Mouse (Mus musculus): ENCODE data around the gene Gfpt1. TPM values are rescaled to one million over a fixed set of nuclear protein-coding genes. Genes with fewer than 3 reads are reported as not detected.
A peak's percentile ranks its signal among the peaks of the same experiment; 100 is the strongest.
"Not testable (repeated sequence)": the region's sequence is repeated elsewhere in the genome, so short reads cannot be mapped to it uniquely, and the experiment has no call there.

The Gfpt1 gene
- polyA plus RNA-seq, 1 experiment from 2014 or later = 16.4 TPM

DNA sequence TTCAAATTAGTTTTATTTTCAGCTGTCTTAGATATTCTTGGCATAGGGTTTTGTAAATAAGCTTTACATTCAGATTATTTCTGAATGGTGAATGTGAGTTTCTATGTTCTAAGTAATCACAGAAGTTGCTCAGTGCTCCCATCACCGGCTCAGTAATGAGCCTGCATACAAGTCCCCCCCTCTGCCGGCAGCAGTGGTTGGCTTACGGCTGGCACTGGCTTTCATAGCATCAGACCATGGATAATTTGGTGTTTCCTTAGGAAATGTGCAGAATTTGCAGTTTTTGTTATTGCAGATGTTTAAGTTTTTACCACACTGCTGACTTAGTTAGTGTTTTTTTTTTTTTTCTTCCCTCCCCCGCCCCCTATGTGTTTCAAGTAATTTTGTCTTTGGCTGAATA is 36.8 kb downstream of the Gfpt1 start:
- Histone ChIP-seq H3K36me3 (peaks cover 44% of the 10 kb centered on the region), H3K4me1 (no peaks in the 10 kb centered on the region), H3K4me3 (no peak overlapping the region), H3K27ac (no peak overlapping the region), H3K4me2 (replicated peaks) (no peak overlapping the region), H3K9me3 (no peaks in the 10 kb centered on the region), H3K9ac (no peak overlapping the region), H3K27me3 (replicated peaks) (no peaks in the 10 kb centered on the region)
- no peak for ATAC-seq (ENCODE audit: low FRiP score, low read depth)
- 76% methylated on average over 4 of the region's 4 CpGs for WGBS

DNA sequence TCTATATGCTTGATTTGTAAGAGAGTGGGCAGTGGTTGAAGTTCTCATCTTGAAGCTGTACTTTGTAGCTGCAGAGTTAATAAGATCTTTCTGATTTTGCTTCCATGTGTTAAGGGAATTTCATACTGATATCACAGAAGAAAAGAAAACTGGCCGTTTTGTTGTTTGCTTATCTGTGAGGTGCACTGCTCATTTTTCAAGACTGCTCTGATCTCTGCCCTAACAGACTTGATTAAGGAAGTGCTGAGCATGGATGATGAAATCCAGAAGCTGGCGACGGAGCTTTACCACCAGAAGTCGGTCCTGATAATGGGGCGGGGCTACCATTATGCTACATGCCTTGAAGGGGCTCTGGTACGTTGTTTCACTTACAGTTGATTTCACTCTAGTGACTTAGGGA is 42.4 kb downstream of the Gfpt1 start:
- no peak for ATAC-seq (ENCODE audit: low FRiP score, low read depth)
- no peak overlapping the region for H3K9ac ChIP-seq
- no peak overlapping the region for H3K27ac ChIP-seq
- no peaks in the 10 kb centered on the region for H3K9me3 ChIP-seq
- H3K4me3 ChIP-seq = no peak overlapping the region
- no peaks in the 10 kb centered on the region for H3K27me3 ChIP-seq (replicated peaks)
- H3K36me3 ChIP-seq = peaks cover 62% of the 10 kb centered on the region
- no peaks in the 10 kb centered on the region for H3K4me1 ChIP-seq
- WGBS = 87% methylated on average over 6 of the region's 6 CpGs
- no peak overlapping the region for H3K4me2 ChIP-seq (replicated peaks)

DNA sequence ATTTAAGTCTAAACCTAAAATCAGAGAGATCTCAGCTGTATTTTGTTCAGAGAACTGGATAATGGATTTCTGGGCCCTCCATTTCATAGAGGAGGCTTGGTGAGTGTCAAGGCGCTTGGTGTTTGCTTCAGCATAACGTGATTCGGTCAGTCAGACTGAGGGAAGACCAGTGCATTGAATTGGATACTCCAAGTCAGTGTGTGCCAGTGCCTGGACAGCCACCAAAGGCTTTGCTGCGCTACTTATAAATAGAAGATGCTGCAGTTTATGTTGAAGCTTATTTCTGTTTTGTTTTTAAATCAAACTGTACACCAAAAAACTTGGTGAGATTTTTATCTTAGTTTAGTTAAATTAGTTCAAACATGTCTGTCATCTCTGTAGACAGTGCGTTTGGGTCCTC is 45.7 kb downstream of the Gfpt1 start:
- no peak overlapping the region for H3K9ac ChIP-seq
- H3K4me1 ChIP-seq = no peaks in the 10 kb centered on the region
- H3K27ac ChIP-seq = no peak overlapping the region
- H3K4me3 ChIP-seq = no peak overlapping the region
- peaks cover 56% of the 10 kb centered on the region for H3K36me3 ChIP-seq
- no peak for ATAC-seq (ENCODE audit: low FRiP score, low read depth)
- no peaks in the 10 kb centered on the region for H3K9me3 ChIP-seq
- WGBS = 93% methylated on average over 5 of the region's 5 CpGs
- H3K27me3 ChIP-seq (replicated peaks) = no peaks in the 10 kb centered on the region
- no peak overlapping the region for H3K4me2 ChIP-seq (replicated peaks)

DNA sequence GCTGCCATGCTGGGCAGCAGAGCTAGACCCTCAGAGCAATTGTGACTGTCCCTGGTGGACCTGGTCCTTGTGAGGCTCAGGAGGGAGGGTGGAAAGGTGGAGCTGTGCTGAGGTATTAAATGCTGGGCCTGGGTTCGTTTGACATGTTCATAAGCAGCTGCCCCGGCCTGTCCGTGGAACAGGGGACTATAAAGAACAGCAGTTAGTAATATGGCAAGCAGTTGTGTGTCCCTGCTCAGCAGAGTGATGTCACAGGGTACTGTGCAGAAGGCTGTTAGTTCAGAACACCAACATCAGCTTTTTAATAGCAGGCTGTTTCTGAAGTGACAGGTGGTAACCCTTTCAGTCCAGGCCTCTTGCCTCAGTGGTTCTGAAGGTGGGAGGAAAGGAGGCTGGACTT is 48.2 kb downstream of the Gfpt1 start:
- no peak overlapping the region for H3K27ac ChIP-seq
- H3K27me3 ChIP-seq (replicated peaks) = no peaks in the 10 kb centered on the region
- no peak overlapping the region for H3K9ac ChIP-seq
- ATAC-seq (ENCODE audit: low FRiP score, low read depth) = no peak
- H3K9me3 ChIP-seq = no peaks in the 10 kb centered on the region
- H3K4me2 ChIP-seq (replicated peaks) = no peak overlapping the region
- 94% methylated on average over 3 of the region's 3 CpGs for WGBS
- H3K4me1 ChIP-seq = no peaks in the 10 kb centered on the region
- peaks cover 31% of the 10 kb centered on the region for H3K36me3 ChIP-seq
- H3K4me3 ChIP-seq = no peak overlapping the region

DNA sequence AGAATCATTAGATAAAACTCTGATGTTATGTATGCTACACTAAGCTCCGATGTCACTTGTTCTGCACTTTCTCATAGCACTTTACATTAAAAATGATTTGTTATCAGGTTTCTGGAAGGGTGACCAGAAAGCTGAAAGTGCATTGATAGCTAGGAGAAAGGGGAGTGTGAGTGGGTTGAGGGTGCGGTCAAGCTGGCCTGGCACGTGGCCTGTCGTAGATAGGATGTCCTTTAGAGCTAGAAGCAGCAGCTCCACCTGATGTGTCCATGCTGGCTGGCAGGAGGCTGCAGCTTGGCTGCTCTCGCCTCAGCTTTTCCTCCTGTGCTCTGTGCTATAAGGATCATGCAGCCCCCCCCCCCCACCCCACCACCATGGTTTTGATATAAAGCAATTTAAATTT is 49.8 kb downstream of the Gfpt1 start:
- no peaks in the 10 kb centered on the region for H3K27me3 ChIP-seq (replicated peaks)
- no peak overlapping the region for H3K27ac ChIP-seq
- no peak overlapping the region for H3K9ac ChIP-seq
- H3K36me3 ChIP-seq = peaks cover 21% of the 10 kb centered on the region
- H3K9me3 ChIP-seq = no peaks in the 10 kb centered on the region
- H3K4me1 ChIP-seq = no peaks in the 10 kb centered on the region
- ATAC-seq (ENCODE audit: low FRiP score, low read depth) = no peak
- WGBS = 93% methylated on average over 5 of the region's 5 CpGs
- no peak overlapping the region for H3K4me2 ChIP-seq (replicated peaks)
- no peak overlapping the region for H3K4me3 ChIP-seq

DNA sequence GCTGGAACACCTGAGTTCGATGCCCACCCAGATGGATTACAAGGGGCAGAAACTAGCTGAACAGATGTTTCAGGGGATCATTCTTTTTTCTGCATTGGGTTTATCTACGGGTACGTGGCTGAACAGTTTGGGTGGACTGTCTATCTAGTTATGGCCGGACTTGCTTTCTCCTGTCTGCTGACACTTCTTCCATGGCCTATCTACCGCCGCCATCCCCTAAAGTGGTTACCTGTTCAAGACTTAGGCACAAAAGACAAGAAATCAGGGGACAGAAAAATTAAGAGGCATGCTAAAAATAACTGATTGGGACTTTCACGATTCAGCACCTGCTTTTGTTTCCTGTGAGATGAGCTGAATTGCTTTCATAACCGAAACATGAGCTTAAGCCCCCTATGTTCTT is 51.0 kb downstream of the Gfpt1 start:
- H3K36me3 ChIP-seq = peaks cover 12% of the 10 kb centered on the region
- H3K9ac ChIP-seq; H3K4me1 ChIP-seq; H3K27me3 ChIP-seq (replicated peaks); ATAC-seq (ENCODE audit: low FRiP score, low read depth); H3K4me2 ChIP-seq (replicated peaks); H3K9me3 ChIP-seq; H3K27ac ChIP-seq; H3K4me3 ChIP-seq: not testable (repeated sequence)
- 93% methylated on average over 8 of the region's 8 CpGs for WGBS

DNA sequence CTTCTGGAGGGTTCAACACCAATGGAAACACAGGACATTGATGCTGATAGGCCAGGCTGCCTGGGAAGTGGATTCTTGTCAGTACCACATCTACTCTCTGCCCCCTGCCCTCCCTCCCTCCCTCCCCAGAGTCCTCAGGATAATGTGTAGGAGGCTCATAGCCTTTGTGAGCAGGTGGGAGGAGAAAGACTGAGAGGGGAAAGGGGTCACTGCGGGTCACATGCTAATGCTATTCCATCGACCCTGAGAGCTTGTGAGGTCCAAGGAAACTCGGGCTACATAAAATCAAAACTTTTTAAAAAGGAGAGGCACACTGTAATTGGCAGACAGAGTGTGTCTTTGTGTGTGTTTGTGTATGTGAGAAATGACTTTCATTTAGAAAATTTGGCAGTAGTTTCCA is 56.6 kb downstream of the Gfpt1 start:
- no peak overlapping the region for H3K27ac ChIP-seq
- no peak overlapping the region for H3K4me2 ChIP-seq (replicated peaks)

DNA sequence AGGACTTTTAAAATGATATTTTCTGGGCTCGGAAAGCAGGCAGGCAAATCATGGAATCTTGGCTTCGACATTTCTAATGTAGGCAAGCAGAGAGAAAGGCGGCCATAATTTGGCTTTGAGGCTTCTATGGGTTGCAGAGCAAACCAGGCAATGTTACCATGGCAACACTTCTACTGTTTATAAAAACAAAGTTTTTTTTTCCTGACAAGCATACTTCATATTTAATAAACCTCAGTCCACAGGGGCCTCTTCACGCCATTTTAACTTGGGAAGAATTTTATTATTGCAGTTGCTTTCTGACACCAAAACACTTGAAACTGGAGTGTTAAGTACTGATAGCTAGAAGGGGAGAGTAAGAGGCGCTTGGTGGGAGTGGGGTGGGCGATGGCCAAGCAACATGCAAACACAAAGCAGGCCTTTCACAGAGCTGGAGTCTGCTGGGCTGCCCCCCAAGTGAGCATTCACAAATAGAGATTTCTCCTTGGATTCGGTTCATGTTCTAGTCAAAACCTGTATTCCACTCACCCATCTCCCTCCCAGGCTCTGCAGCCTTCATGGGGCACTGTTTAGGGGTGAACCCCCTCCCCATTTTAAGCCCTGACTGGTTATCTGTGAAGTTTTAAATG is 57.1 kb downstream of the Gfpt1 start:
- no peak for ATAC-seq (ENCODE audit: low FRiP score, low read depth)
- H3K36me3 ChIP-seq = no peaks in the 10 kb centered on the region
- H3K27ac ChIP-seq = no peak overlapping the region
- WGBS = 63% methylated on average over 7 of the region's 7 CpGs
- no peak overlapping the region for H3K4me2 ChIP-seq (replicated peaks)
- no peaks in the 10 kb centered on the region for H3K9me3 ChIP-seq
- no peaks in the 10 kb centered on the region for H3K27me3 ChIP-seq (replicated peaks)
- no peak overlapping the region for H3K9ac ChIP-seq
- peaks cover 8% of the 10 kb centered on the region for H3K4me1 ChIP-seq
- no peak overlapping the region for H3K4me3 ChIP-seq

More for the DNA sequence above, 56.6 kb downstream of the Gfpt1 start:
- Histone ChIP-seq H3K4me3 (no peak overlapping the region), H3K27me3 (replicated peaks) (no peaks in the 10 kb centered on the region), H3K9me3 (no peaks in the 10 kb centered on the region), H3K36me3 (no peaks in the 10 kb centered on the region), H3K9ac (no peak overlapping the region), H3K4me1 (peaks cover 8% of the 10 kb centered on the region)
- no peak for ATAC-seq (ENCODE audit: low FRiP score, low read depth)
- WGBS = 13% methylated on average over 3 of the region's 3 CpGs

DNA sequence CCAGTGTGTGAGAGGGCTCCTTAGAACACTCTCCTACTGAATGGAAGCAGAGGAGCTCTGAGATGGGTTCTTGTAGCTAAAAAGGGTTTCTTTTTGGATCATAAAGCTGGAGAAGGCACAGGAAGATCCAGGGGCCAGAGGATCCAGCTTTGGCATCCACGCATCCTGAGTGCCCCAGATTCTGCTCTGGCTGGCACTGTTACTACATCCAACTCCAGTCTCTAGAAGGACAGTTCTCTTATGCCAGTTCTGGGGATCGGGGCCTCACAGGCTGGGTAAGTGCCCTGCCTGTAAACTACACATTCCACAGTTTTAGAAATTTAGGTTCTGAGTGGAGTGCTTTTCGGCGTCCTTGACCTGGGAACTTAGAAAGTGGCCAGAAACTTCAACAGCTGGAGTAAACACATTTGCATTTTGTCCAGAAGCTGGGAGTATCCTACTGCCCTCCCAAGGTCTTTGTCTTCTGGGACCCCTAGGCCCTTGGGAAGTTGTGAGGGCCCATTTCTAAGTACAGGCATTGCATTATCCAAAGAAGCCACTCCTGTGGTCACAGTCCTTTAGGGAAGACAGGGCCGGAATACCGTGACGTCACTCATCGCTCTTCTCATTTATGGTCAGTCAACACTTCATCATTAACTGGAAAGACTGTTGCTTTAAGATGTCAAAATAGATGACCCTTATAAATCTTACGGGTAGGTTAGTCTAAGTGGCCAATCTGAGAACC is 57.8 kb downstream of the Gfpt1 start:
- no peaks in the 10 kb centered on the region for H3K36me3 ChIP-seq
- peaks cover 8% of the 10 kb centered on the region for H3K4me1 ChIP-seq
- no peaks in the 10 kb centered on the region for H3K27me3 ChIP-seq (replicated peaks)
- WGBS = 90% methylated on average over 9 of the region's 9 CpGs
- no peak for ATAC-seq (ENCODE audit: low FRiP score, low read depth)
- H3K9me3 ChIP-seq = no peaks in the 10 kb centered on the region
- H3K9ac ChIP-seq = no peak overlapping the region
- no peak overlapping the region for H3K27ac ChIP-seq
- H3K4me3 ChIP-seq = no peak overlapping the region
- H3K4me2 ChIP-seq (replicated peaks) = no peak overlapping the region

DNA sequence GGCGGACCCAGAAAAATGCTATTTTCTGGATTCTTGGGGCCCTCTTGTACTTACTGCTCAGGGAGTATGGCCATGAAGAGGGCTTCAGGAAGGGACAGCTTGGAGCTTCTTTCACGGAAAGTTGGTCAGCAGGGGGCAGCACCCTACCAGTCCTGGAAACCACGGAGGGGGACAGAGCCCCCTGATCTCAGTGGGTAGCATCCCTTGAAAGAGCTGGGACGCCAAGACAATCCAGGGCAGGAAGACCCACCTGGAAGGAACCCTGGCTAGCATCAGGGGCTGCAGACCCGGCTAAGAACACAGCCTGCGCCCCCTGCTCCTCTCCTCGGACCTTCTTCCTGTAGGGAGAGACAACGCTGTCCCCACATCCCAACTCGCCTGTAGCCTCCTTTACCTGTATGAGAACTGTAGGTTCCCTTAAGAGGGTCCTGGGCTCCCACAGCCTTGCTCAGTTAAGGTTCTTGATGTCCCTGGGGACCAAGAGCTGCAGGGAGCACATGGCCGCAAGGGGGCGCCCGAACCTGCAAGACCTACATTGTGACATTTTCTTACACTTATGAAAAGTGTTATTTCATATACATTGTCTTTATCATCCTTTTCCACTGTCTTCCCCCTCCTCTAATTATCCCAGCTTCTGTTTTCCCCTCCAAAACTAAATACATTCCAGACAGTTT is 58.8 kb downstream of the Gfpt1 start:
- peak overlapping the region; percentile 56 for H3K4me2 ChIP-seq (replicated peaks)
- WGBS = 18% methylated on average over 12 of the region's 12 CpGs
- peak; percentile 79 for ATAC-seq (ENCODE audit: low FRiP score, low read depth)
- no peaks in the 10 kb centered on the region for H3K9me3 ChIP-seq
- H3K9ac ChIP-seq = peak overlapping the region; percentile 49
- H3K36me3 ChIP-seq = no peaks in the 10 kb centered on the region
- H3K27ac ChIP-seq = no peak overlapping the region
- 0 out of 2 replicates have a peak overlapping the region, but pooled peaks have one; percentile 16 for H3K4me3 ChIP-seq
- peaks cover 8% of the 10 kb centered on the region for H3K4me1 ChIP-seq
- no peaks in the 10 kb centered on the region for H3K27me3 ChIP-seq (replicated peaks)

DNA sequence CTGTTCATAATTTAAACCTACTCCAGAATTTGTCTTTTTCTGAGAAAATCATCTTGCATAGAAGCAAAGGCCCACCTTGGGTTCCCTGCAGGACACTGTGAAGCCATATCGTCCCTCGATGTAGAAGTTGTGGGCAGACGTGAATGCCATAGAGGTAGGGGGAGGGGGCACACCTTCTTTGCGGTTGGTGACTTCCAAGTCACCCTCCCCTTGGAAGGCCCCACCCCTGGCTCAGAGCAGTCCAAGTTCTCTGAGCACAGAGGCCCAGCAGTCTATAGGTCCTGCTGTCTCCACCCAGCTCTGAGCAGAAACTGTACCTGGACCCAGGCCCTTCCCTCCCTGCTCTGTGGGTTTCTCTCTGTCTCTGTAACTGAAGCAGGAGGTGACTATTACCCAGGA is 59.3 kb downstream of the Gfpt1 start:
- Histone ChIP-seq H3K9ac (no peak overlapping the region), H3K27ac (no peak overlapping the region)
- ATAC-seq (ENCODE audit: low FRiP score, low read depth) = peak; percentile 54; the same call in 1 of the 2 replicates

DNA sequence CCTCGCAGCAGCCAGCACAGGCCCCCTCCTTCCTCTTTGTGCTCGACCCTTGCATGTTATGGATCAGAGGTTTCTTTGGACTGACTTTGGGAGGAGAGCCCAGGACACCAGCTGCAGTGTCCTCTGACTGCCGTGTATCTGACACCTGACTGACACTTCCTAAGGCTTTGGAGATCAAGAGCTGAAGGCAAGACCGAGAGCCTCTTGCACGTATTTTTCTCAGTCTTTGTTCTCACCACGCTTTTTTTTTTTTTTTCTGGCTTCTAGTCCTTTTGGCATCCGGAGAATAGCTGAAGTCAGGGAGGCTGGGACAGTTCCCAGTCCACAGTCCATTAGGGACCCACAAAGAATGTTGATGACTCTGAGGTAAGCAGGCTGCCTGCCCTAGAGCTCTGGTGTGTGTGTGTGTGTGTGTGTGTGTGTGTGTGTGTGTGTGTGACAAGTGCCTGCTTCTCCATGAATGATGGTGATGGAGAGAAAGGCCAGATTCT is 59.8 kb downstream of the Gfpt1 start:
- Histone ChIP-seq H3K36me3 (no peaks in the 10 kb centered on the region), H3K4me1 (peaks cover 8% of the 10 kb centered on the region), H3K9me3 (no peaks in the 10 kb centered on the region), H3K9ac (no peak overlapping the region), H3K27me3 (replicated peaks) (no peaks in the 10 kb centered on the region), H3K27ac (no peak overlapping the region), H3K4me2 (replicated peaks) (no peak overlapping the region), H3K4me3 (no peak overlapping the region)
- no peak for ATAC-seq (ENCODE audit: low FRiP score, low read depth)
- 46% methylated on average over 7 of the region's 7 CpGs for WGBS

More for the DNA sequence above, 59.3 kb downstream of the Gfpt1 start:
- peaks cover 8% of the 10 kb centered on the region for H3K4me1 ChIP-seq
- no peaks in the 10 kb centered on the region for H3K27me3 ChIP-seq (replicated peaks)
- H3K36me3 ChIP-seq = no peaks in the 10 kb centered on the region
- no peak overlapping the region for H3K4me2 ChIP-seq (replicated peaks)
- 40% methylated on average over 4 of the region's 4 CpGs for WGBS
- H3K9me3 ChIP-seq = no peaks in the 10 kb centered on the region
- no peak overlapping the region for H3K4me3 ChIP-seq

All from neural tube, embryonic 12.5 days (tissue).